Mouse (Mus musculus) liver (tissue): ENCODE data around the gene Pum1.
A peak's percentile ranks its signal among the peaks of the same experiment; 100 is the strongest.

Experiments
- DNase-seq: peaks from one replicate; pipeline ENCODE4 v3.0.0-alpha.2; 2020; ENCODE audit warnings: mixed read lengths

The Pum1 gene

GRCm38 (mm10) chr4:130793180-130793501 lies 130.0 kb downstream of the Pum1 start:
- no peak for DNase-seq

GRCm38 (mm10) chr4:130794771-130795170 lies 131.7 kb downstream of the Pum1 start:
- no peak for DNase-seq

DNA sequence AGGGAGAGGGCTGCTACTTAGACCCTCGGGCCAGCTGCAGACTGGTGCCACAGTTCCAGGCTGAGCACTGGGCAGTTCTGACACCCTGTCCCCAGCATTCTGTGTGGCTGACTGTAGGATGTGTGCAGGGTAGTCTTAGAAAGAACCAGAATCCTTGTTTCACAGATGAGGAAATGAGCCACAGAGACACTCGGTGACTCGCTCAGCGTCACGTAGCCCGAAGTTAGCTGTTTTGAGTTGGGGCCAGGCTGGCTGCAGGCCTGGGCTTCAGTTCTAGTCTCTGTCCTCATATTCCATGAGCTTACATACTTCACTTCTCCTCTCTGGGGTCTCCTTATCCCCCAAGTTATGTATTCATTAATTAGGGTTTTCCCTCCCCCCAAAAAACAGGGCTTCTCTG lies 132.8 kb downstream of the Pum1 start:
- DNase-seq = no peak

DNA sequence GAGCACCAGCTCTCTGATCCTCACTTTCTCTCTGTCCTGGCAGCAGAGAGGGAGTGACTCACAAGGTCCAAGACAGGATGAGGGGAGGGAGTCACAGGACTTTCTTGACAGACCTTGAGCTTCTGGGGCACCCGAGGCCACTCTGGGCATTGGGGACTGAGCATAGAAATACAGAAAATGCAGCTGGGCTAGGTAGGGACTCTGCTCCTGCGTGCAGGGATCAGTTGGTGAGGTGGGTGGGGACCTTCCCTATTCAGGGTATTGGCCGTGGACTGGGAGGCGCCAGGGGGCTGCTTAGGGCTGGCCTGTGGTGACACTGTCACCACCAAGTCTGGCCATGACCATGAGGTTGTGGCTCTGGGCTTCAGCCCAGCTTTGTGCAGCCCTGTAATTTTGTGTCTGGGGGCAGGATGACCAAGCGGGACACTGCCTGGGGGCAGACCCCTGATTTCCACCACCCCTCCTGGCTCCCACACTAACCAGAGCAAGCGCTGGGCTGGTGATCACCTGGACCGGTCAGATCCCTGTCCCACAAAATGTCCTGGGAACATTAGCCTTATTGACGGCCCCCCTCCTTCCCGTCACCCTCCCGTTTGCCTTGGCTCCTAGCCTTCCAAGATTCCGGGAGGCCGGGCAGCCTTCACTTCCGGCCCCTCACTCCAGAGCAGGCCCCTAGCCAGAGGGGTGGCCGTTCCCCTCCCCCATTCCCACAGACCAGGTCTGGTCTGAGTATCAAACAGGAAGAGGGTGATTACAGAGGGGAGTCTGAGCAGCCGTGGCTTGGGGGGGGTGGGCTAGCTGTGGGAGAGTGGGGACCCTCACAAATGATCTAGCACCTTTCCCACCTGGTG lies 134.3 kb downstream of the Pum1 start:
- DNase-seq = peak; percentile 47

DNA sequence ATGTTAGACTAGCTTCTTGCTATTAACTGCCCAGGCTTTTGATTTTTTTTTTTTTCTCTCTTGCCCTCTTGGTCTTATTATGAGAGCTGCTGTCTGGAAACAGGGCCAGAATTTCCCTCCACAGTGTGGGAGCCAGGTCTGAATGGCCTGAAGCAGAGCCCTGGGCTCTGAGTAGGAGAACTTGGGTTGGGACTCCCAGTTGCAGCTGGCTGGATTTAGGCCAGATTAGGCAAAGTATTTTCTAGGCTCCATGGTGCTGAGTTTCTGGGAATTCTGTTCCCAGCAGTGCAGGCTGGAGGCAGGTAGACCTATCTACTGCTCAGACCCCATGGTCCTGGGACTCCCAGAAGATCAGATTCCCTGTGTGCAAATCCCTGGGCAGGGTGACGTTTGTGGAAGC lies 135.3 kb downstream of the Pum1 start:
- DNase-seq = no peak

- peak; percentile 28 for DNase-seq
Observed at GRCm38 (mm10) chr4:130799118-130799517, 136.0 kb downstream of the Pum1 start.

GRCm38 (mm10) chr4:130799582-130799981 lies 136.5 kb downstream of the Pum1 start:
- DNase-seq = no peak

DNA sequence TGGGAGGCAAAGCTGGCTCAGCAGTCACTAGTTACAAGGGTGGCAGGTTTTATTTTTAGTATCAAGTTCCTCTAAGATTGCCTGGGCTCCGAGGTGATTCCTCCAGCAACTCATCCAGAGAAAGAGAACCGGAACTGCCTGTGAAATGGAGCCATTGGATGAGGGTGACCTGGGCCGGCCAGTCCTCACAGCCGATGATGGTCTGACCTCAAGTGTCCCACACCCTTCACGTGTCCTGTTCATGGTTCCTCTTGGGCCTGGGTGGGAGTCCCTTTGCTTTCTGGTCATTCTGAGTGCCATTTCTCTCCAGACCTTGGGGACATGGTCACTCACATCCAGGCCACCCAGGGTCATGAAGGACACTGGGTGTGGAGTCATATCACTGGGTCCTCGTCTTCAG lies 137.0 kb downstream of the Pum1 start:
- no peak for DNase-seq

DNA sequence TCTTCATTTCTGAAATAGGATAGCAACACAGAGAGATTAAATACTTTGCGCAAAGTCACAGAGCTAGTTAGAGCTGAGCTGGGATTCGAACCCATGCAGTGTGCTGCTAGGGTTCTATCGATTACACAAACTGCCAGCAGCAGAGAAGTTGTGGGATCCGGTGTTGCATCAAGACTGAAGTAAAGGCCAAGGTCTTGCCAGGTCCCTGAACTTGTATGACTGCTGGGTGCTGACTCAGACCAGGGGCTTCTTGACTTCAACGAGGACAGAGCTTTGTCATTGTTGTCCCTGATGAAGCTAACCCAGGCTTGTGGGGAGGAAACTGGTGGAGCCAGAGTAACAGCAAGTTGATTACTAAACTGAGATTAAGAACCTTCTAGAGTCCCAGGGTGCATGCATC lies 138.1 kb downstream of the Pum1 start:
- no peak for DNase-seq

DNA sequence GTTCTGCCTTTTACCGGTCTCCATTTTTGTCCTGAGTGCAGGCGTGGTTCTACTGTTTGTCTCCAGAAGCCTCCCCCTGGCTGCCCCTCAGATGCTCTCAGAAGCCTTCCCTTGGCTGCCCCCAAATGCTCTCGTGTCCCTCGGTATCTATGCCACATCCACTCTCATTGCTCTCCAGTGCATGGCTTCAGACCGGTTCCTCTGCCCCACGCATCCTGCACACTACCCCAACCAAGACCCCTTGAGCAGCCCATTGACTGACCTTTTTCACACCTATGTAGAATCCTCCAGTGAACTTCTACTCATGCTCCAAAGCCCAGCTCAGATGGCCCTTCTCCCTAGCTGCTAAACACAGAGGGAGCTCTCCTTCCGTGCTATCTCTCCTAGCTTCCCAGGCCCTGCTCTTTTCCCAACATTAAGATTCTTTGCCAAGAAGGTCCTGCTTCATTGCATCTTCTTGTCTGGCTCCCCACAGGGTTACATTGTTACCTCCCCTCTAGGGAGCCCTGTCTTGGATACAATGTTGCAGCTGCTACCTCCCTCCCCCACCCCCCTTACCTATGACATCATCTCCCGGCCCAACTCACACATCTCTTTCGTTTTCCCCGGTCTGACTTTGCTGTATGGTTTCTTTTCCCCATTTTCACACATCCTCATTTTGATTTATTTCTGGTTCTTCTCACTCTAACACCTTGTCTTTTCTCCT lies 138.7 kb downstream of the Pum1 start:
- DNase-seq = no peak

DNA sequence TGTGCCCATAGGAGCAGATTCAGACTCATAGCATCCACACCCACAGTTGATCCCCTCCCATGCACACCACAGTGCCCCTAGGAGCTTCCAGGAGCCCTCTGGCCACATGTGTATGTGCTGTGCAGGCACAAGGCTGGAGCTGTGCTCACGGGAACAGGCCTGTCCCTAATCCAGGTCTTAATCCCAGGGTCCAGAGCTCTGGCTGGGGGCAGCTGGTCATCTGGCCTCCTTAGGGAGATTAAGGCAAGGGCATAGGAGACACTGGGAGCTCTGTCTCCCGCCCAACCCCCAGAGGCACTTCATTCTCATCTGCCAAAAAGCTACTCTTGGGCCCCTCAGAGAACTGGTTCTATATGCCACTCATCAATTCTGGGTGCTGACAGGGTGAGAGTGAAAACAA lies 140.5 kb downstream of the Pum1 start:
- DNase-seq = no peak

GRCm38 (mm10) chr4:130804292-130804691 lies 141.2 kb downstream of the Pum1 start:
- no peak for DNase-seq

DNA sequence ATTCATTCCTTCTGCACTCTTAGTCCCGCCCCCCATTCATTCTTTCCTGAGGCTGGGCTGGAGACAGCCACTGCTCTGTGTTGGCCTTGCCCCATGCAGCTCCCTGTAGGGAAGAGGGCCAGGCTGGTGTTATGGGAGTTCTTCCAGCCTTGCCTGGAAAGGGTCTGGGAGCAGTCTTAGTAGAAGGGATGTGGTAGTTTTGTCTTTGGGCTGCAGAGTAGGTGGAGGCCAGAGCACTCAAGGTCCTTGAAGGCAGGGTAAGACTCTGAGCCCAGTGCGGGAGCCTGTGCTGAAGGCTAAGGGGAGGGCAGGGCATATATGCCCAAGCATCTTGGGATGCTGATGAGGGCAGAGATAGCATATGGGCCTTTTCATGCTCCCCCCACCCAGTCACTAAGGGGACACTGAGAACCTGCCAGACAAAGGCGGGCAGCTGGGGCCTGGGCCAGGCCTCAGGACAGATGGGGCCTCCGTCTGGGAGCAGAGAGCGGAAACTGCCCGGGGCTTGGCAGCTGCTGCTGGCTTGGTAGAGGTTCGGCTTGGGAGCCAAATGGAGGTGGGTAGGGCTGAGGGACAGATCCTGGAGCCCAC lies 141.7 kb downstream of the Pum1 start:
- DNase-seq = no peak

GRCm38 (mm10) chr4:130805746-130806145 lies 142.6 kb downstream of the Pum1 start:
- DNase-seq = no peak

GRCm38 (mm10) chr4:130806746-130807145 lies 143.6 kb downstream of the Pum1 start:
- DNase-seq = no peak

- DNase-seq = no peak
Observed at GRCm38 (mm10) chr4:130809784-130810183, 146.7 kb downstream of the Pum1 start.

GRCm38 (mm10) chr4:130810845-130811244 lies 147.7 kb downstream of the Pum1 start:
- no peak for DNase-seq

GRCm38 (mm10) chr4:130811385-130811784 lies 148.3 kb downstream of the Pum1 start:
- no peak for DNase-seq

GRCm38 (mm10) chr4:130813958-130814357 lies 150.8 kb downstream of the Pum1 start:
- DNase-seq = no peak

GRCm38 (mm10) chr4:130814742-130815330 lies 151.7 kb downstream of the Pum1 start:
- DNase-seq = no peak

GRCm38 (mm10) chr4:130815860-130816259 lies 152.7 kb downstream of the Pum1 start:
- no peak for DNase-seq

DNA sequence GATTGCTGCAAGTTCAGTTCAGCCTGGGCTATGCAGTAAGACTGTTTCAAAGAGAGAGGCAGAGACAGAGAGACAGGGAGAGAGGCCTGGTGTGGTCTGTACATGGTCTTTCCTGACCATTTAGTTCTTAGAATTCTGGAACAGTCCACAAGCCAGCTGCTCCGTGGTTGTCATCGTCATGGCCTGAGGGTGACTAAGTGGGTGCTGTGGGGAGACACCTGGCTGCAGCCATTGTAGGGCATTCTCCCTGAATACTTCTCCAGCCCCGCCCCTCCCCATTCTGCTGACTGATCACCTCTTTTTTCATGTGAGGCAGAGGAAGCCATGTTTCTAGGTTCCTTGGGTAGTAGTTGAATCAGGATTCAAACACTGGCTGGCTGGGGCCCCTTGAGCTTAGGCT lies 156.7 kb downstream of the Pum1 start:
- no peak for DNase-seq

- DNase-seq = no peak
Observed at GRCm38 (mm10) chr4:130820594-130821255, 157.6 kb downstream of the Pum1 start.
